Mouse (Mus musculus): ENCODE data around the gene Ilk.

The Ilk gene

GRCm38 (mm10) chr7:105736264-105736901, at the start of gene Ilk:
TSS of gene Ilk (plus strand) at chr7:105736592.
- CTCF ChIA-PET: no interaction called here

- CTCF ChIA-PET: no interaction called here
These were observed 45.5 kb upstream of the Ilk start for GRCm38 (mm10) chr7:105690875-105691274.

GRCm38 (mm10) chr7:105703184-105703583, 33.2 kb upstream of the Ilk start:
- CTCF ChIA-PET: no interaction called here

GRCm38 (mm10) chr7:105703816-105704215, 32.6 kb upstream of the Ilk start:
- CTCF ChIA-PET: no interaction called here

- CTCF ChIA-PET: interaction anchor here (0.6 kb wide), 1 partner anchor 108 kb away, joined by 6 read pairs; no protein-coding TSS in a partner anchor
These were observed 27.7 kb upstream of the Ilk start for GRCm38 (mm10) chr7:105708733-105709132.

GRCm38 (mm10) chr7:105715366-105715765, 21.0 kb upstream of the Ilk start:
- CTCF ChIA-PET: no interaction called here

- CTCF ChIA-PET: no interaction called here
These were observed 14.5 kb upstream of the Ilk start for GRCm38 (mm10) chr7:105721916-105722315.

- CTCF ChIA-PET: interaction anchor here (0.6 to 1.6 kb wide), 2 partner anchors 12 to 92 kb away, joined by 4 to 5 read pairs; no protein-coding TSS in a partner anchor
These were observed 10.0 kb upstream of the Ilk start for GRCm38 (mm10) chr7:105726144-105726979.

- CTCF ChIA-PET: interaction anchor here (0.6 to 1.6 kb wide), 2 partner anchors 12 to 92 kb away, joined by 4 to 5 read pairs; no protein-coding TSS in a partner anchor
These were observed 9.4 kb upstream of the Ilk start for GRCm38 (mm10) chr7:105726980-105727325.

- CTCF ChIA-PET: interaction anchor here (0.5 kb wide), 1 partner anchor 9 kb away, joined by 4 read pairs; no protein-coding TSS in a partner anchor
These were observed 7.5 kb upstream of the Ilk start for GRCm38 (mm10) chr7:105728701-105729428.

- CTCF ChIA-PET: no interaction called here
These were observed 2.6 kb upstream of the Ilk start for GRCm38 (mm10) chr7:105733836-105734235.

GRCm38 (mm10) chr7:105734826-105735225, 1.6 kb upstream of the Ilk start:
- CTCF ChIA-PET: no interaction called here

GRCm38 (mm10) chr7:105735464-105735863, 928 bp upstream of the Ilk start:
- CTCF ChIA-PET: interaction anchor here (0.7 kb wide), 2 partner anchors 31 to 84 kb away, joined by 7 to 8 read pairs; no protein-coding TSS in a partner anchor

- CTCF ChIA-PET: no interaction called here
These were observed 624 bp downstream of the Ilk start, which contains the start of gene Rrp8 for GRCm38 (mm10) chr7:105736911-105737521. TSS of gene Rrp8 (minus strand) at chr7:105737385.

- CTCF ChIA-PET: interaction anchor here (0.6 kb wide), 1 partner anchor 9 kb away, joined by 4 read pairs; no protein-coding TSS in a partner anchor
These were observed 1.3 kb downstream of the Ilk start for GRCm38 (mm10) chr7:105737648-105738047.

- CTCF ChIA-PET: interaction anchor here (0.6 kb wide), 2 partner anchors 10 to 12 kb away, joined by 4 to 5 read pairs; no protein-coding TSS in a partner anchor
These were observed 1.9 kb downstream of the Ilk start for GRCm38 (mm10) chr7:105738286-105738685.

- CTCF ChIA-PET: interaction anchor here (0.6 to 0.9 kb wide), 2 partner anchors 12 to 28 kb away, joined by 3 to 5 read pairs; no protein-coding TSS in a partner anchor
These were observed 2.6 kb downstream of the Ilk start for GRCm38 (mm10) chr7:105738948-105739347.

GRCm38 (mm10) chr7:105740089-105740795, 3.9 kb downstream of the Ilk start:
- CTCF ChIA-PET: interaction anchor here (0.9 kb wide), 1 partner anchor 29 kb away, joined by 3 read pairs; no protein-coding TSS in a partner anchor

GRCm38 (mm10) chr7:105740851-105741250, 4.5 kb downstream of the Ilk start:
- CTCF ChIA-PET: no interaction called here

- CTCF ChIA-PET: no interaction called here
These were observed 5.6 kb downstream of the Ilk start for GRCm38 (mm10) chr7:105741978-105742377.

Data from spleen, embryonic (tissue).